Mouse (Mus musculus) adrenal gland, adult 2 months (tissue): Measurements from ENCODE around the gene Tfeb. TPM values are rescaled to one million over a fixed set of nuclear protein-coding genes. Genes with fewer than 3 reads are reported as not detected.

Experiments
- DNase-seq: peaks from one replicate; pipeline ENCODE4 v3.0.0; 2021
- polyA plus RNA-seq: library from polyadenylated mRNA; depleted of rRNA; stranded (reverse); fragments of >200 nt; gene quantifications from 2 replicates; pipeline ENCODE4 v1.2.3, GENCODE M21; 2012
- total RNA-seq, 2 experiments: library from RNA; stranded (reverse); gene quantifications; 2 replicates each; pipeline ENCODE4 v1.2.3; 2021

Gene Tfeb
- total and polyA plus RNA-seq, 3 experiments, result 14.7 to 100.0 (median 24.5) TPM

DNA sequence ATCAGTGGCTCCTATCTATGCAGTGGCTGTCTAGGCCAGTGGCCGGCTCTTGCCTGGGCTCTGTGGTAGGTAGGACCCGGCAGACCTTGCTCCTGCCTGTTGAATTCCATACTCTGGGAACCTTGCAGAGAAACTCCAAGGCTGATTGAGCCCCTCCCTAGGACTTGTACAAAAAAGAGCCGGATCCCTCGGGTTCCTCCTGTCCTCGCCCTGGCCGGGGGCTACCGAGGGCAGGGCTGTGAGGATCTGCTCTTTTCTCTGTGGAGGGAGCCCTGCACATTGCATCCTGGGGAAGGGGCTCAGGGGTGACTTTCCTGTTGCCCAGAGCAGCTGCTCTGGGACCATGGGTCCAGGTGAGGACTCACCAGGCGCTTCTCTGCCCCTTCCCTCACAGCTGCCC, 50.8 kb downstream of the Tfeb start:
- DNase-seq, result no peak

GRCm38 (mm10) chr17:47788306-47788705, 51.5 kb downstream of the Tfeb start:
- DNase-seq, result no peak

GRCm38 (mm10) chr17:47788996-47789395, 52.2 kb downstream of the Tfeb start:
- DNase-seq, result no peak

DNA sequence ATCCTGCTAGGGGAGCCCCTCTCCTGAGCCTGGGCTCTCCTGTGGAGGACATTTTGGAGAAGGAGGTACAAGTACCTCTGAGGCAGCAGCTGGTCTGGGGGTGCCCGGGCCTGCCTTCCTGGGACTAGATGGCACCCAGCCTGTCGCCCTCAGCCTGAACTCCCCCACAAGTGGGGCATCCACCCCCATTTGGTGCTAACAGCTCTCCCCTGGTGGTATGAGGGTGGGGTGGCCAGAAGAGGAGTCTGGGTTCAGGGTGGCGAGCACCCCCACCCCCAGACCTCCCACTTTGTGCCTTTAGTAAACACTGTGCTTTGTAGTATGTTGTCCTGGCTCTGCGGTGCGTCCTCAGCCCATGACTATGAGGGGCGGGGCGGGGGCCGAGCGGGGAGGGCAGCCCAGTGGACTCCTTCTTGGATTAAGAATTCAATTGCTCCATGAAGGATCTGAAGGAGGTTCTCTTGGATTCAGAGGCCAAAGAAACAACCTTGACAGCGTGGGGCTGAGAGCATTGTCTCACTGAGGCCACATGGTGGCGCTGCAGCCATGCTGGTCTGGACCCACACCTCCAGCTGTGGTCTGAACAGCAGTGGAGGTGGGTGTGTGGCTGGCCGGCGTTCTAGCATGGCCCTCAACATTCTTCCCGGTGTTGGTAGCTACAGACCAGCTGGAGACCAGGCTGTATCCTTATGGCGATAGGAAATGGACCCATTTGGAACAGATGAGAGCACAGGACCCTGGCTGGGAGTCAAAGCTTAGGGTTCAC, 55.5 kb downstream of the Tfeb start:
- peak; percentile 80 for DNase-seq

DNA sequence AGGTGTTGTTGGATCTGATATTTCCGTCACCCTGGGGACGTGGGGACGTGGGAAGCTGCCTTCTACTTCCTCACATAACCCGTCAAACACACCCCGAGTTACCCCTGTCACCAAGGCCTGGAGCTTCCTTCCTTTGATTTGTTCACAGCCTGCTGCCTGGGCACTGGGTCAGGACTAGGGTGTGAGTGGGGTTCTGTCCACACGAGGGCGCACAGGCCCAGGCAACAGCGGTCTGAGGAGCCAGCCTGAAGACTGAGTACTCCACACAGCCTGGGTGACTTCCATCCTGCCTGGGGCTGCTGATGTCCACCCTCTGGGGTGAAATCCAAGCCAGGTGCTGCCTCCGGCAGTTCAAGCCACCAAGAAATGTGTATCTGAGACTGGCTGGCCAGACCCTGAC, 56.5 kb downstream of the Tfeb start:
- DNase-seq, result peak; percentile 91

GRCm38 (mm10) chr17:47795446-47795845, 58.6 kb downstream of the Tfeb start:
- DNase-seq, result peak; percentile 43

DNA sequence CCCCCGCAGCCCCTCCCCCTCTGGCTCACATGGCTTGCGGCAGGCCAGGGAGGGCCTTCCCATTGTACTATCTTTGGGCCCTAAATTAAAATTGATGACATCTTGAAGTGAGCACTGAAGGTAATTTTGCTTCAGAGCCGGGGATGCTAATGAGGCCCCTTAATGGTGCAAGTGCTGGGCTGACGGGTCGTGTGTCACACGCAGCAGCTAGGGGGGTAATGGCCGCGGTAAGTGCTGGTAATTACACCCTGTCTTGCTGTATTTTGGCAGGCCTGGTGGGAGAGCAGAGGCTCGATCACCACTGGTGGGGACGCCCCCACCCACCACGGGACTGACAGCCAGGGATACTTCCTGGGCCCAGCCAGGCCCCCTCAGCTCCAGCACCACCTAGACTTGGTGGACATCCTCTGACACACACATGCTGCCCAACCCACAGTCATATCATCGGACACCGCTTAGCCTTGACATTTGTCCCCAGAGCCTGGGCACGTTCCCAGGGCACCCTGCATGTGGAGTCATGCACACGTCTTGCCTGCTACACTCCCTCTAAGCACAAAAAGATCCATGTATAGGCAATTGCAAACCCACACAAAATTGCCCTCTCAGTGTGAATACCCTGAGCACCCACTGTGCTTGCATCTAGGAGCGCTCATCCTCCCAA, 59.5 kb downstream of the Tfeb start:
- DNase-seq, result peak; percentile 82

DNA sequence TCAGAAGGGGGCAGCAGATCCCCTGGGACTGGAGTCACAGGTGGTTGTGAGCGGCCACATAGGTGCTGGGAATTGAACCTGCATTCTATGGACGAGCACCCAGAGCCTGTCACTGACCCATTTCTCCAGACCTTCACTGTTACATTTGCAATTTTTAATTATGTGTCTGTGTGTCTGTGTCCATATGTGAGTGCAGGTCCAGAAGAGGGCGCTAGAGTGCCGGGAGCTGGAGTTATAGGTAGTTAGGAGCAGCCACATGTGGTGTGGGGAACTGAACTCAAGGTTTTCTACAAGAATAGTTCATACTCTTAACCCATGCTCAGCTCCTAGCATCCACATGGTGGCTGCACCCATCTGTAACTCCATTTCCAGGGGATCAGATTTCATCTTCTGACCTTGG, 60.1 kb downstream of the Tfeb start:
- no peak for DNase-seq

- DNase-seq, result no peak
Measured at GRCm38 (mm10) chr17:47797383-47797782, 60.6 kb downstream of the Tfeb start.

GRCm38 (mm10) chr17:47802806-47803205, 66.0 kb downstream of the Tfeb start:
- peak; percentile 23 for DNase-seq

DNA sequence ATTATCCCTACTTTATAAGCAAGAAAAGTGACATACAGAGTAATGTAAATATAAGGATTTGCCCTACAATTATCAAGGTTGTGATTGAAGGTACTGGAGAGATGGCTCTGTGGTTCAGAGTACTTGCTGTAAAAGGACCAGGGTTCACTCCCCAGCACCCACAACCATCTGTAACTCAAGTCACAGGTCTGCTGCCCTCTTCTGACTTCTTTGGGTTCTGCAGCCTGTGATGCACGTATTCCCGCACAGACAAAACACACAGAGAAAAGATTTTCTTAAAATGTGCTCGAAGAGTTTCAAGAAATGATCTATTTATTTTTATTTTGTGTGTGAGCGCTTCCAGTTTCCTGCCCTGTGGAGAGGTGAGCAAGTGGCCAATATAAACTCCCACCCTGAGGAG, 66.8 kb downstream of the Tfeb start:
- DNase-seq, result no peak

GRCm38 (mm10) chr17:47805047-47805835, 68.4 kb downstream of the Tfeb start:
- no peak for DNase-seq

DNA sequence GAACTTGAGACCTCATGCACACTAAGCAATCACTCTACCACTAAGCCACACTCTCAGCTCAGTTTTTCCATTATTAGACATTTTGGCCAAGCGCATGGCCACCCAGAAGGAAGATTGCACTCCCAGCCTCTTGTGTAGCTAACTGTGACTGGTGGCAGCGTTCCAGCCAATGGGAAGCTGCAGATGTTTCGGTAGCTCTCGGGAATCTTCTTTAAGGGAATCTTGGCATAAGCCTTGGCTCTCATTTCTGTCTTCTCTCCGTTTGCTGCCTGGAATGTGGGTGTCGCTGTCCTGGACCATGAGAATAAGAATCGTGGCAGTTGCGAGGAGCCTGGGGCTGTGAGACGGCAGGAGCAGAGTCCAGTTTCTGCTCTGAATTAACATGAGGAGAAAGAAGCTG, 69.4 kb downstream of the Tfeb start:
- DNase-seq, result no peak

- no peak for DNase-seq
Measured at GRCm38 (mm10) chr17:47811265-47811800, 74.5 kb downstream of the Tfeb start.

DNA sequence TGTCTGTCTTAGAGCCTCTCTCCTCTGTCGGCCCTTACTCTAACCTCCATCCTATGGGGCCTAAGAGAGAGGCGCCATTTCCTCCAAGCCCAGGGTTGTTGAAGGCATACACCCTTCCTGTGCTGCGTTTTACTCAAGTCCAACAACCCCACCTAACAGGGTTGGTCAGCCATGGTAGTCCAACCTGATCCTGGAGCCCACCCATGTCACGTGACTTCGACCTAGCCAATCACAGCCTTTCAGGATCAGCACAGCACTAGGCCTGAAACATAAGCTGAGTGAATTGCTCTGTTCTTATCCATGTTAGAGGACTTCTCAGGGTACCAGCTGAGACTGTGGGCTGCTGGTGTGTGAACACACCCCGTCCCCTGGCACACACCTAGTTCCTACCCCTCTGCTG, 75.4 kb downstream of the Tfeb start:
- no peak for DNase-seq

DNA sequence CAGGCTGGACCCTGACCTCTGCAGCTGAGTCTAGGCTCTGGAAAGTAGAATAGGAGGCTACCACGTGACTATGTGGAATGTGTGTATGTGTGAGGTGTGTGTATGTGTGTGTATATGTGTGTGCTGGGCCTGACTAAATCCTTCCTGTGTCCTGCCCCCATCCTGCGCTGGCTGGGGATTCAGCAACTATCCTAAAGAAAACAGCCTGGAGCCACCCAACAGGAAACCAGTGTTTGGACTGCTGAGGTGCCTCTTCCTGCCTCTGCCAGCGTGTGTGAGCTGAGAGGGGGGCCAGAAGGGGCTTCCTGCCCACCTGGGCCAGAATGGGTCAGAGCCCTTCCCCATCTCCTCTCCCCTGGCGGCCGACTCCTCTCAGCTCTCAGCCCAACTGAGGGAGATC, 76.8 kb downstream of the Tfeb start:
- peak; percentile 9 for DNase-seq

DNA sequence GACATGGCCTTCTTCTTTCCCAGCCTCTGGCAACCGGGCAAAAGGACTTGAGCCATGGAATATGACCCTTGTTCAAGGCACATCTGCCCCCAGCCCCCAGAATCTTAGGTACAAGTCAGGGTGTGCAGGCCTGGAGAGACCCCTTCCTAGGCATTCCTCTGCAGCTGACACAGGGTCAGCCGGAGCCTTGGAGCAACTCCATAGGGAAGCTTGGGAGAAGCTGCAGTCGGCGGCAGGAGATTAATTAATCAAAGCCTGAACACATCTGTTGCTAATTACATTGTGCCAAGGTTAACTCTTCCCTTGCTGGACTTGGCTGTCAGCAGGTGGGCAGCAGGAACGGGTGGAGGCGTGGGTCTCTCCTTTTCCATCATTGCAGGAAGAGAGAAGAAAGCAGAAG, 77.7 kb downstream of the Tfeb start:
- DNase-seq, result no peak

DNA sequence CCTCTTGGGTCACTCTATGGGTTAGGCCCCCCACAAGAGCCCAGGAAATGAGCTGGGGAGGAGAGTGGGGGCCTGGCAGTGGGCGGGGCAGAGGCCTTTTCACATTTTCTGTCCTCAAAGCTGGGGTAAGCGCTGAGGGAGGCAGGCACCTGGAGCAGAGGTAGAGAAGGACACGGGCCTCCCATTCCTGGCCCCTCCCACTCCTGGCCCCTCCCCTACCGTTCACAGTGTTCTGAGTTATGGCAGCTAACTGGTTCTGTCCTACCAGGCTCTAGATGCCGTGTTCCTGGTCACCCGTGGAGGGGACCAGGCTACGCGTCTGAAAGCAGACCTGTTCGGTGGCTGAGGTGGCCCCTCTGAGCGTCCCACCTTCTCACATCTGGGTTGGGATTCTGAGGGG, 78.6 kb downstream of the Tfeb start:
- DNase-seq, result no peak

GRCm38 (mm10) chr17:47818038-47818725, 81.4 kb downstream of the Tfeb start:
- DNase-seq, result no peak

DNA sequence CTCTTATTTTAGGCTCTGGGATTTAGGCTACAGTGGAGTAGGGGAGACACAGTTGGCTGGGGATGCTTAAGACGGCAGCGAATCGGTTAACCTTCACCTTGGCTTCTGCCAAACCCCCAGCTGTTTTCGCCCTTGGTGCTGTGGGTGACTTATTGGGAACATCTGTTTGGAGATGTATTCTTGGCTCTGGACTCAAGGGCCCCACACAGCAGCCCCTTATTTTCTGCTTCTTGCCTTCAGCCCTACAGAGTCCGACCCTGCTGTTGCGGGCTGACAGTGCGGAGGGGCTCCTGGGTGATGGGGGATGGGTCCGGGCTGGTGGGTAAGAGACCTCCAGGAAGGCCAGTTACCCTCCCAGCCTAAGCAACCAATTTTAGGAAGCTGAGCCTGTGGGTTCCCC, 84.5 kb downstream of the Tfeb start:
- DNase-seq, result no peak

GRCm38 (mm10) chr17:47831161-47831560, 94.3 kb downstream of the Tfeb start:
- no peak for DNase-seq

- DNase-seq, result no peak
Measured at GRCm38 (mm10) chr17:47831772-47832171, 94.9 kb downstream of the Tfeb start.
